Mouse (Mus musculus): ENCODE data around the gene Mapk1ip1l.

Mapk1ip1l gene

GRCm38 (mm10) chr14:47334819-47335218, 36.8 kb downstream of the Mapk1ip1l start:
- ChIA-PET CTCF (interaction anchor here (0.6 to 3.8 kb wide), 18 partner anchors 12 to 203 kb away, joined by 3 to 23 read pairs (median 4); partner anchors contain the start of gene Lgals3 (in 2 of the 4)), POLR2A (interaction anchor here in 2 of 4 experiments (0.6 to 4.9 kb wide), 15 partner anchors 12 to 199 kb away, joined by 3 to 49 read pairs (median 4); partner anchors contain the start of genes Lgals3 (in 1 of the 2), Socs4 (in 1 of the 2) and Wdhd1 (in 1 of the 2))

DNA sequence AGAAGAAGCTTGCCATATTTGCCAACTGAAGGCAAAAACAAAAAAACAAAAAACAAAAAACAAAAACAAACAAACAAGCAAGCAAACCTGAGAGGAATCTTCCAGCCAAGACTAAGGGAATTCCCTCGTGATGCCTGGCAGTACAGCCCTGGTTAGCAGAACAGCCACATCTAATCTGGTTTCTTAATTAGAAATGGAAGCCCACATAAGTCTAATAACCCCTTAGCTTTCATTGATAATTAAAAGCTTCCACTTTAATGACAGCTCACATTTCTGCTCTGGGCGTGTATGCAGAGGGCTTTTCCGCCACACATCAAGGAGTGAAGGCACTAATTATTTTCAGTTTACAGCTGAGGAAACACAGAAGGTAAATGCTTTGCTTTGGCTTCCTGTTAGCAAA, 37.2 kb downstream of the Mapk1ip1l start:
- ChIA-PET POLR2A (interaction anchor here in 2 of 4 experiments (0.6 to 4.9 kb wide), 15 partner anchors 11 to 199 kb away, joined by 3 to 49 read pairs (median 4); partner anchors contain the start of genes Lgals3 (in 1 of the 2), Socs4 (in 1 of the 2) and Wdhd1 (in 1 of the 2)), CTCF (interaction anchor here (0.6 to 3.8 kb wide), 19 partner anchors 11 to 1786 kb away, joined by 3 to 23 read pairs (median 4); partner anchors contain the start of gene Lgals3 (in 2 of the 4))

DNA sequence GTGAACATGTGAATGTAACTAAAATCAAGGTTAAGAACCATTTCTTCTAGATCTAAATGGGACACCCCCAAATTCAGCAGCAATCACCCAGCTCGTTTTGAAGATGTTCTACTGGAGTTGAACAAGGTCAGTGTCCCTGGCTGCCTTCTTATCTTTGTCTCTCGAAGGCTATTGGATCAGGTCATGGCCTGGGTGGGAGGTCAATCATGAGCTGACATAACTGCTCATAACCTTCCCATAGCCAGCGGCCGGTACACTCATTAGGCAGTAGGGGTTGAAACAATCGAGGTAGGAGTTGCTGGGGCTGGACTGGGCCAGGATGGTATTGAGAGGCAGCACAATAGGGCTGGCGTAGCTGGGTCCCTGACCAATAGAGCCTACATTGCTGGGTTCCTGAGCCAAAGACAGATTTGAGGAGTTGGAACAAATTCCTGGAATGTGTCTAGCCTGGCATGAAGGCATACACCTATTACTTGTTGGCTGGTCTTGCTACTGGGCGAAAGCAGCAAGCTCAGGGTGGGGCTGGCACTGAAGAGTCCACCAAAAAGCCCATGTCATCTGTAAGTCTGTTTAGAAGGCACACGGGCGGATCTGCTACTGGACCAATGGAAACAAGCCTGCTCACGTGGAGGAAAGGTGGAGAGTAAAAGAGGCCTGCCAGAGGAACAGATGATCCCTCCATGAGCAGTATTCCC, 42.3 kb downstream of the Mapk1ip1l start:
- POLR2A ChIA-PET: interaction anchor here in 2 of 4 experiments (0.5 to 5.1 kb wide), 13 partner anchors 8 to 112 kb away, joined by 3 to 35 read pairs (median 3); partner anchors contain the start of genes Mapk1ip1l (in 1 of the 2) and Socs4 (in 1 of the 2)
- CTCF ChIA-PET: interaction anchor here in 2 of 4 experiments (1.3 to 2.2 kb wide), 4 partner anchors 9 to 132 kb away, joined by 3 to 9 read pairs (median 5); no protein-coding TSS in a partner anchor

- ChIA-PET CTCF (interaction anchor here in 3 of 4 experiments (0.5 to 2.2 kb wide), 7 partner anchors 10 to 815 kb away, joined by 3 to 5 read pairs (median 4); no protein-coding TSS in a partner anchor), POLR2A (interaction anchor here in 3 of 4 experiments (0.6 to 5.1 kb wide), 18 partner anchors 9 to 131 kb away, joined by 3 to 35 read pairs (median 4); partner anchors contain the start of genes Lgals3 (in 1 of the 3) and Mapk1ip1l (in 1 of the 3))
Observed at GRCm38 (mm10) chr14:47341811-47342291, 43.8 kb downstream of the Mapk1ip1l start.

GRCm38 (mm10) chr14:47346715-47347114, 48.6 kb downstream of the Mapk1ip1l start:
- ChIA-PET POLR2A (interaction anchor here in 3 of 4 experiments (0.6 to 1.9 kb wide), 9 partner anchors 8 to 268 kb away, joined by 3 to 6 read pairs (median 4); no protein-coding TSS in a partner anchor), CTCF (interaction anchor here in 3 of 4 experiments (0.9 to 1.6 kb wide), 3 partner anchors 12 to 53 kb away, joined by 3 to 7 read pairs (median 4); no protein-coding TSS in a partner anchor)

DNA sequence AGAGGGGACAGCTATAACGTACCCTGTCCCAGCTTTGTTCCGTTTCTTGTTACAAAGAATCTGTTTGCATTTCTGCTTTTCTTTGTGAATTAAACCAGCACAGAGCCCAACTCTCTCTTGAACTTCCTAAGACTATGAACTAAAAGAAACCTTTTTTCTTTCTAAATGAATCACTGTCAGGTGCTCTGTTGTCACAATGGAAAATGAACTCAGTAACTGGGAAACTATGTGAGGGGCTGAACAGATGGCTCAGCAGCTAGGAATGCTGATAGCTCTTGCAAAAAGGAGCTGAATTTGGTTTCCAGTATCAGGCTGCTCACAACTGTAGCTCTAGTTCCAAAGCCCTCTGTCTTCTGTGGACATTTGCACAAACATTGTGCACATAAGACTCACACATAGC, 52.9 kb downstream of the Mapk1ip1l start:
- CTCF ChIA-PET: interaction anchor here (0.6 to 1.6 kb wide), 7 partner anchors 16 to 183 kb away, joined by 3 to 7 read pairs (median 4); no protein-coding TSS in a partner anchor
- POLR2A ChIA-PET: interaction anchor here in 3 of 4 experiments (0.7 to 7.5 kb wide), 27 partner anchors 8 to 222 kb away, joined by 3 to 119 read pairs (median 5); partner anchors contain the start of genes Lgals3 (in 2 of the 3), Mapk1ip1l (in 2 of the 3), Socs4 (in 1 of the 3) and Wdhd1 (in 1 of the 3)

DNA sequence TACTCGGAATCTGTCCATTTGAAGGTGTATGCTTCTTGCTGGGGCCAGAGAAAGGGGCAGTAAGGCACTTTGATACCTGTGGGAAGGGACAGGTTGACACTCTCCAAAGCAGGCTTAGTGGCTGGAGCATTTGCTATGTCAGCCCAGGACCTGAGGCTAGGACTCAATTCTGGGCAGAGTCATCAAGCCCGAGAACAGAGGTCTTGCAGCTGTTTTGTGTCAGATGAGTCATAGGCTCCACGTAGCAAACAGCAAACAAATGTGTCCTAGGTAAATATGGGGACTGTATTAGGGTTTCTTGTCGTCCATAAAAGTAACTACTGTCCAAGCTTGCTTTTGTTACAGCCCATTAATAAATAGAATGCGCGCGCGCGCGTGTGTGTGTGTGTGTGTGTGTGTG, 54.2 kb downstream of the Mapk1ip1l start:
- POLR2A ChIA-PET: interaction anchor here in 3 of 4 experiments (0.6 to 7.5 kb wide), 13 partner anchors 11 to 295 kb away, joined by 3 to 119 read pairs (median 4); partner anchors contain the start of gene Lgals3 (in 2 of the 3)
- CTCF ChIA-PET: interaction anchor here in 3 of 4 experiments (0.7 to 1.5 kb wide), 5 partner anchors 24 to 181 kb away, joined by 3 to 12 read pairs (median 6); no protein-coding TSS in a partner anchor

DNA sequence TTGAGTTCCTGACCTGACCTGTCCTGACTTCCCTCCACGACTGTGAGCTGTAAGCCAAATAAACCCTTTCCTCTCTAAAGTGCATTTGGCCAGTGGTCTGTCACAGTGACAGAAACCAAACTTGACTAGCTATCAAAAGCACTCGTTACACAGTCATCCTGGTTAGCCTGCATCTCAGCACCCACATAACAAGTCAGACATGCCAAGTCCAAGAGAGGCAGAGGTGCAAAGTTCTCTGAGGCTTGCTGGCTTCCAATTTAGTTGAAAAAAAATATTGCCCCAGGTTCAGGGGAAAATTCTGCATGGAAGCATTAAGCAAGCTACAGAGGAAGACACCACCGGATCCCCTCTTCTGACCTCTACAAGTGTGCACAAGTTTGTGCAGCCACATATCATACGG, 55.2 kb downstream of the Mapk1ip1l start:
- ChIA-PET CTCF (interaction anchor here in 2 of 4 experiments (1.3 to 1.5 kb wide), 3 partner anchors 25 to 43 kb away, joined by 3 to 6 read pairs (median 6); no protein-coding TSS in a partner anchor), POLR2A (interaction anchor here in 2 of 4 experiments (0.6 to 7.5 kb wide), 20 partner anchors 11 to 1314 kb away, joined by 3 to 119 read pairs (median 8); partner anchors contain the start of gene Lgals3 (in 2 of the 2))

DNA sequence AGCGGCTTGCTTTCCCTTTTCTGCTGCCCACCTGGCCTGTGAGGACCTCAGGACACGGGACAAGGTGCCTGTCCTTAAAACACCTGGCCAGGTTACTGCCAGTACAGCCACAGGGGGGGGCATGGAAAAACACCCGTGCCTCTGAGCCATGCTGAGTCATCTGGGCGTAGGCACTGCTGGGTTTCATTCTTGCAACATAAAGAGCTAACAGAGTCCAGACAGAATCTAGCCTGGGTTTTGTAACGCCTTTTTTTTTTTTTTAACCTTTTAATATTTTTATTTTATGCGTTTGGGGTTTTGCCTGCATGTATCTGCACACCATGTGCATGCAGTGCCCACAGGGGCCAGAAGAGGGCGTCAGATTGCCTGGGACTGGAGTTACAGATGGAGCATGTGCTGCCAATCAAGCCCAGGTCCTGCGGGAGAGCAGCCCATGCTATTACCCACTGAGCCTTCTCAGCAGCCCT, 56.1 kb downstream of the Mapk1ip1l start:
- ChIA-PET POLR2A (interaction anchor here (0.6 to 7.5 kb wide), 51 partner anchors 8 to 220 kb away, joined by 3 to 119 read pairs (median 5); partner anchors contain the start of genes Lgals3 (in 2 of the 4), Mapk1ip1l (in 2 of the 4), Dlgap5 (in 1 of the 4) and Socs4 (in 1 of the 4)), CTCF (interaction anchor here (0.5 to 3.1 kb wide), 29 partner anchors 10 to 1185 kb away, joined by 3 to 21 read pairs (median 3); partner anchors contain the start of gene Lgals3 (in 1 of the 4))

GRCm38 (mm10) chr14:47354948-47355347, 56.9 kb downstream of the Mapk1ip1l start:
- ChIA-PET CTCF (interaction anchor here (0.6 to 3.1 kb wide), 24 partner anchors 9 to 380 kb away, joined by 3 to 21 read pairs (median 3); partner anchors contain the start of gene Lgals3 (in 1 of the 4)), POLR2A (interaction anchor here in 3 of 4 experiments (0.6 to 7.5 kb wide), 43 partner anchors 8 to 736 kb away, joined by 3 to 119 read pairs (median 5); partner anchors contain the start of genes Lgals3 (in 2 of the 3), Mapk1ip1l (in 2 of the 3) and Dlgap5 (in 1 of the 3))

- CTCF ChIA-PET: interaction anchor here in 2 of 4 experiments (0.6 to 3.1 kb wide), 2 partner anchors 11 to 39 kb away, joined by 3 to 21 read pairs; no protein-coding TSS in a partner anchor
Observed at GRCm38 (mm10) chr14:47356622-47357021, 58.6 kb downstream of the Mapk1ip1l start.

DNA sequence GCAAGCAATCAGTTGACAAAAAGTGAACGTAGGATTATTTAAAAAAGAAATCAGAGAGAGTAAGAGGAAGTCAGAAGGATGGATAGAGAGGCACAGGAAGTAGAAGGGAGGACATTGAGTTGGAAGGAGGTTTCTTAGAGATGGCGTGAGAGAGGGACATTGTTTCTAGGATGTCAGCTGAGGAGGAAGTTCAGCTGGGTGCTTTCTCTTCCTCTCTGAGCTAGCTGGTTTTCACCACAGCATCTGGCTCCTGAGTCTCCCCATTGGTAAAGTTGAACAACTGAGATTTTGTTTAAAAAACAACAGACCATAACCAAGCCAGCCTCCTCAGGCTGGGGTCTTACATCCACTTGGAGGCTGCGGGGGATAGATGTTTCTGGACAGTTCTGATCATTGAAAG, 61.5 kb downstream of the Mapk1ip1l start:
- ChIA-PET POLR2A (interaction anchor here in 2 of 4 experiments (0.5 to 2.7 kb wide), 9 partner anchors 7 to 61 kb away, joined by 3 to 11 read pairs (median 4); partner anchors contain the start of genes Lgals3 (in 1 of the 2) and Mapk1ip1l (in 1 of the 2)), CTCF (interaction anchor here in 1 of 4 experiments (0.5 kb wide), 1 partner anchor 8 kb away, joined by 10 read pairs; no protein-coding TSS in a partner anchor)

More at GRCm38 (mm10) chr14:47356622-47357021, 58.6 kb downstream of the Mapk1ip1l start:
- POLR2A ChIA-PET: interaction anchor here in 3 of 4 experiments (0.6 to 7.5 kb wide), 9 partner anchors 9 to 83 kb away, joined by 3 to 119 read pairs (median 4); partner anchors contain the start of gene Lgals3 (in 2 of the 3)

DNA sequence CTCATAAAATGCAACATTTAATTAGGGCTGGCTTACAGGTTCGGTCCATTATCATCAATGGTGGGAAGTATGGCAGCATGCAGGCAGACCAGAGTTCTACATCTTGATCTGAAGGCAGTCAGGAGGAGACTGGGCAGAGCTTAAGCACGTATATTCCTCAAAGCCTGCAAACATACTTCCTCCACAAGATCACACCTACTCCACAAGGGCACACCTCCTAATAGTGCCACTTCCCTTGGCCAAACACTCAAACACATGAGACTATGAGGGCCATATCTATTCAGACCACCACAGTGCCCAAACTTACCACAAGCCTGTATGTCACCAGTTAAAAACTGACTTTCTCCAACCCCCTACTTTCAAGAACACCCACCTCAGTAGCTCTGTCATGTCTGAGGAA, 63.4 kb downstream of the Mapk1ip1l start:
- POLR2A ChIA-PET: interaction anchor here in 1 of 4 experiments (1.1 to 1.7 kb wide), 2 partner anchors 17 to 84 kb away, joined by 3 to 4 read pairs; partner anchors contain the start of genes Socs4 and Wdhd1

DNA sequence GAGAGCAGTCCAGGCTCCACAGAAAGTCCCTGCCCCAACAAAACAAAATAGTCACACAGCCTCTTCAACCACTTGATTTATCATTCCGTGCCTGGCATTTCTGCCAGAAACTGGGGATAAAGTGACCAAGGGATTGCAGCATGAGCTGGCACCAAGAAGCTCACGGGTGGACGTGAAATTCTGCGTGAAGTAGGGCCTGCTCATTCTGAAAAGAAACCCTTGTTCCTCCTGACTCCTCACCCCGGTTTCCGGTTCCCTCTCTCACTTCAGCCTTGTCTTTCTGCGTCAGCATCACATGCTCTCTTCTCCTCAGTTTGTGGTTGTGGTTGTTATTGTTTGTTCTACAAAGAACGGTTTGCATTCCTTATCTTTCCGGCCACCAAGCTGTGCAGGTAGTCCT, 63.8 kb downstream of the Mapk1ip1l start:
- CTCF ChIA-PET: no interaction called here
- POLR2A ChIA-PET: interaction anchor here in 2 of 4 experiments (1.0 to 1.7 kb wide), 3 partner anchors 16 to 206 kb away, joined by 3 to 4 read pairs (median 3); no protein-coding TSS in a partner anchor

More for the DNA sequence above, 63.4 kb downstream of the Mapk1ip1l start:
- CTCF ChIA-PET: no interaction called here

DNA sequence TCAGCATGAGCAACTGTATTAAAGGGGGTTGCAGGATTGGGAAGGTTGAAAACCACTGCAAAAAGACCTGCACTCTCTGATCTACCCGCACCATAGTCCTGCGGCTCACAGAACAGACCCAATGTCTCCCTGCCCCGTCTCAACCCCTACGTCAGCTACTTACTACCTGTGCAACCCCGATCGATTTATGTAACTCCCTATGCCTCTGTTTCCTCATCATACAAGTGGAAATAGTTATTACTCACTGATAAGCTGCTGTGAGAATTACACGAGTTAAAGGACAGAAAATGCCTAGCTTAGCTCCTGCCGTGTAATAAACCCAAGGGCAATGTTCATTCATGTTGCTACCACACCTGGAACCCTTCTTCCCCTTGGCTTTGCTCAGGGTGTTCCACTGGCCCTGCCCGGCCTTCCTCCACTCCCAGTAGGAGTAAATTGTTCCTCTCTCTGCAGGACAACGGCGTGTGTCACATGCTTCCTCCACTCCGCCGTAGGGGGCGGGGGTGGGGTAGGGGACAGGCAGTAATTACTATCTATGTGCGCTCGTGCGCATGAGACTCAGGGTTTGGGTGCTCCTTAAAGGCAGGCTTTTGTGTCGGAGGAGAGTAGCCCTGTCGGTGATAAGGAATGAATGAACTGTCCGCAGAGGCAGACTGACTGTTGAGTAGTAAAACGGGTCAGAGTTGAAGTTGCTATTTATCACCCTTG, 66.8 kb downstream of the Mapk1ip1l start:
- ChIA-PET POLR2A (interaction anchor here in 3 of 4 experiments (0.6 to 6.9 kb wide), 21 partner anchors 9 to 1225 kb away, joined by 3 to 119 read pairs (median 5); partner anchors contain the start of gene Mapk1ip1l (in 1 of the 3)), CTCF (interaction anchor here in 2 of 4 experiments (1.0 to 1.6 kb wide), 4 partner anchors 10 to 31 kb away, joined by 3 to 4 read pairs (median 3); no protein-coding TSS in a partner anchor)

DNA sequence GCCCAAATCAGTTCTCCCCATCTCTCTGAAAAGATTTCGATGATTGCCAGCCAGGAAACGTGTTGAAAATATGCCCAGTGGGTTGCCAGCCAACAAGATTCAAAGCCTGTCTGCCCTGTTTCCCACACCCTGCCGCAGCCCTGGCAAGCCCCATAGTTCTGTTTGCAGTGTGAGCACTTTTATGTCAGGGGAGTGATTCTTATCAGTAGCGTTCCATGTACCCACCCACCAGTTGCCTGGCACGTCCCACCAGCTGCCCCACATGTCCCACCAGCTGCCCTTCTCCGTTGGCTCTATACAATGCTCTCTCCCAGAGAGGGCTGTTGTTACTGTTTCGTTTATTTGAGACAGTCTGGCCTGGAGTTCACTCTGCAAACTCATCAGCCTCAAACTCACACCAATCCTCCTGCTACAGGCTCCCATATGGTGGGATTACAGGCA, 68.8 kb downstream of the Mapk1ip1l start:
- POLR2A ChIA-PET: interaction anchor here (0.6 to 6.9 kb wide), 32 partner anchors 9 to 201 kb away, joined by 3 to 119 read pairs (median 4); partner anchors contain the start of genes Socs4 (in 3 of the 4), Wdhd1 (in 3 of the 4) and Mapk1ip1l (in 1 of the 4)
- CTCF ChIA-PET: interaction anchor here in 2 of 4 experiments (0.9 to 1.5 kb wide), 2 partner anchors 32 kb away, joined by 3 read pairs; no protein-coding TSS in a partner anchor

All from embryonic stem cell, embryonic (primary cell).